Mouse (Mus musculus) hindbrain, embryonic 11.5 days (tissue): ENCODE results near the gene Tmem128. TPM values are rescaled to one million over a fixed set of nuclear protein-coding genes. Genes with fewer than 3 reads are reported as not detected.

Experiments used
- ATAC-seq: fragments of 200-750 bp; cut with Nextera tagmentation; 2 replicates; pipeline ENCODE4 v1.8.0; 2017; ENCODE audit warnings: mild to moderate bottlenecking, moderate TSS enrichment, moderate library complexity; ENCODE audit not compliant: low FRiP score
- DNase-seq: peaks from one replicate; pipeline ENCODE4 v3.0.0-alpha.2; 2015; ENCODE audit warnings: low spot score
- H3K27ac ChIP-seq: fragments of 300-500 bp; sonication (generic); 2 replicates; pipeline ENCODE4 v1.5.1; 2014; ENCODE audit warnings: mild to moderate bottlenecking, low read depth, low read length
- H3K27me3 ChIP-seq: fragments of 300-500 bp; sonication (generic); 2 replicates; pipeline ENCODE4 v1.6.1; 2014; ENCODE audit warnings: mild to moderate bottlenecking, low read length, moderate library complexity, mixed read lengths; ENCODE audit not compliant: control insufficient read depth, insufficient read depth
- H3K36me3 ChIP-seq: fragments of 300-500 bp; sonication (generic); 2 replicates; pipeline ENCODE4 v1.6.1; 2014; ENCODE audit warnings: mild to moderate bottlenecking, low read length, moderate library complexity, mixed read lengths; ENCODE audit not compliant: control insufficient read depth, insufficient read depth
- H3K4me1 ChIP-seq: fragments of 300-500 bp; sonication (generic); replicated peaks from 2 replicates; pipeline ENCODE4 v1.6.1; 2014; ENCODE audit warnings: low read length, mixed read lengths; ENCODE audit not compliant: control insufficient read depth, insufficient read depth
- H3K4me2 ChIP-seq: fragments of 300-500 bp; sonication (generic); replicated peaks from 2 replicates; pipeline ENCODE4 v1.6.1; 2014; ENCODE audit warnings: mild to moderate bottlenecking, low read depth, low read length
- H3K4me3 ChIP-seq: fragments of 300-500 bp; sonication (generic); 2 replicates; pipeline ENCODE4 v1.5.1; 2014; ENCODE audit warnings: low read depth, low read length
- H3K9ac ChIP-seq: fragments of 300-500 bp; sonication (generic); 2 replicates; pipeline ENCODE4 v1.6.1; 2014; ENCODE audit warnings: low read depth, low read length
- H3K9me3 ChIP-seq: fragments of 300-500 bp; sonication (generic); 2 replicates; pipeline ENCODE4 v1.6.1; 2016; ENCODE audit warnings: low read length; ENCODE audit not compliant: control insufficient read depth
- WGBS: fragments of 180-500 bp; shearing (Covaris S2); extraction: QIAGEN DNeasy Blood & Tissue Kit; methylation state at CpG from one replicate; pipeline ENCODE4 v1.1.7; 2014; 5-methylcytosine and 5-hydroxymethylcytosine counted together
- polyA plus RNA-seq: library from polyadenylated mRNA; unstranded; fragments of >200 nt; fragmentation: Nextera tagmentation; extraction: Ambion mirVana; gene quantifications from 2 replicates; pipeline ENCODE4 v1.2.1, GENCODE M21; 2014

Gene Tmem128
- polyA plus RNA-seq, result 105 TPM in 2 replicates

DNA sequence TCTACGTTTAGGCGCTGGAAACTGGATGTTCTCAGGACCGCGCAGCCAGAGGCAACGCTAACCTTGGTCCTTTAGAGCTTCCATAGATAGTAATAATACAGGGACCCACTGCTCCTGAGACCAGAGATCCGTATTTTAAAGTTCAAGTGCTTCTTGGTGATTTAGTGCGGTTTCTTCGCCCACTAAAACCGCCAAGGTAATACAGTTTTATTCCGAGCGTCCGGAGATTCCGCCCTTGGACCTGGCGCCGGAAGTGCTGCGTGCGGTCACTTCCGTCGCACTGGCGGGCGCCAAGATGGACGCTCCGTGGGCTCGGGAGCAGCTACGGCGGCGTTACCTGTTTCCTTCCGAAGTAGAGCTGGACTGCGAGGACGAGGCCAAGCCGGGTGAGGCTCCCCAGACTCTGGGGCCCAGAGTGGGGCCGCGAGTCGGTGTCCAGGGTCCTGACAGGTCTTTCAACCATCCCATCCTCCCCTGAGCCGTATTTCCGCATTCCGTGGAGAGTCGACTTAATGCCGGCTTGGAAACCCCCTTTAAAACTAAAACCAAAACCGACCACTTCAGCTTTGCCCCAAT lies at the start of gene Tmem128:
Tmem128 (plus strand) TSS at position 79 of the 576 bp plus-strand sequence.
- H3K9ac ChIP-seq, result peak within 1 kb of the TSS; percentile 90
- peak within 1 kb of the TSS; percentile 75 for H3K4me3 ChIP-seq
- no peaks in the 10 kb centered on the region for H3K4me1 ChIP-seq
- ATAC-seq, result peak; percentile 73
- peak within 1 kb of the TSS; percentile 62; the same call in 1 of the 2 replicates for H3K27ac ChIP-seq
- H3K27me3 ChIP-seq, result no peaks in the 10 kb centered on the region
- H3K4me2 ChIP-seq, result peak within 1 kb of the TSS; percentile 88
- H3K9me3 ChIP-seq, result no peaks in the 10 kb centered on the region
- peak; percentile 82 for DNase-seq
- WGBS, result under 1% methylated on average over 40 of the region's 40 CpGs
- H3K36me3 ChIP-seq, result no peaks in the 10 kb centered on the region

DNA sequence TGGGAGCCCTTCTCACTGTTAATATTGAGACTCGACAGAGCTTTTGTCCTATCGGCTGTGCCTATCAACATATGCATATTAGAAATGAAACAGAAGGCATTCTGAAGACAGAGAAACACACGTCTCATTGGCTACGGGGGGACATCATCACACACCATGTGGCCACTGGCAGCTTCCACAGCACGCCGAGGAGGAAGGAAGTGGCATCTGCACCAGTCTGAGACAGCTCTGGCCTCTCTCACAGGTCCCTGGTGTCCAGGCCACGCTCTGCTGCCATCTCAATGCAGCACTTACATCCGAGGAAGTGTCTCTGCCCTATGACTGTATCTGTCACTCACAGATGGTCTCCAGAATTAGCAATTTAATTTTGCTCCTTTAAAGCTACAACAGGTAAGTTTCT lies 48.3 kb upstream of the Tmem128 start:
- DNase-seq, result no peak
- no peak overlapping the region for H3K4me3 ChIP-seq
- H3K27me3 ChIP-seq, result no peaks in the 10 kb centered on the region
- H3K36me3 ChIP-seq, result 0 out of 2 replicates have a peak, but pooled peaks cover 5% of the 10 kb centered on the region
- no peak overlapping the region for H3K27ac ChIP-seq
- WGBS, result 90% methylated on average over 8 of the region's 8 CpGs
- no peaks in the 10 kb centered on the region for H3K9me3 ChIP-seq
- H3K4me1 ChIP-seq, result no peaks in the 10 kb centered on the region
- no peak overlapping the region for H3K9ac ChIP-seq
- ATAC-seq, result no peak
- no peak overlapping the region for H3K4me2 ChIP-seq

- Histone ChIP-seq H3K27ac (no peak overlapping the region), H3K4me2 (no peak overlapping the region), H3K9me3 (no peaks in the 10 kb centered on the region), H3K4me3 (no peak overlapping the region), H3K36me3 (0 out of 2 replicates have a peak, but pooled peaks cover 5% of the 10 kb centered on the region), H3K9ac (no peak overlapping the region), H3K27me3 (no peaks in the 10 kb centered on the region), H3K4me1 (no peaks in the 10 kb centered on the region)
- no peak for ATAC-seq
- WGBS, result 71% methylated on average over 6 of the region's 6 CpGs
- no peak for DNase-seq
Measured at GRCm38 (mm10) chr5:38213009-38213408, 47.0 kb upstream of the Tmem128 start.

DNA sequence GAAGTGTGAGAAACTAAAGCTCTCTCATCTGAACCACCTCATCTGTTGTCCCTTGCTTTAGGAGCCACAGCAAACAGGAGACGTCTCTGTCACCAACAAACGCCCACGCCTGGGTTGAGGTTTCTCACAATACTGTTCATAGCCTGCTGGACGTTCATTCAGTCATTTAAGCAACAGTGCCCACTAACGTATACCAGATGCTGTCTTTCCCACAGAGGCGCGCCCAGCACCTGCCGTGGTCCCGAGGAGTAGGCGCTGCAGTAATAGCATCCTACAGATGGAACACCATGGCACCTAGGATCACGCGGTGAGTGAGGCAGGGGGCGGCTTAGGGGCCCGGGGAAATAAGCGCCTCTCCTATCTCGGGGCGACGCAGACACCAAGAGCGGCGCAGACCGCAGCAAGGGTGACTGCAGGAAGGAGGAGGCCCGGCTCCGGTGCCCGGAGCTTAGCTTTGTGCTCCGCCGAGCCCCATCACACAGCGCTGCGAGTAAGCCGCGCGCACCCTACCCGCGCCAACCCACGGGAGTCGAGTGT lies 40.1 kb upstream of the Tmem128 start:
- under 1% methylated on average over 35 of the region's 35 CpGs for WGBS
- peak overlapping the region; percentile 92 for H3K4me3 ChIP-seq
- DNase-seq, result no peak
- no peaks in the 10 kb centered on the region for H3K36me3 ChIP-seq
- peak overlapping the region; percentile 84 for H3K9ac ChIP-seq
- H3K27me3 ChIP-seq, result no peaks in the 10 kb centered on the region
- no peak; the same call in none of the 2 replicates for ATAC-seq
- H3K4me2 ChIP-seq, result peak overlapping the region; percentile 80
- H3K4me1 ChIP-seq, result peaks cover 4% of the 10 kb centered on the region; the same call in 1 of the 2 replicates
- H3K9me3 ChIP-seq, result no peaks in the 10 kb centered on the region
- H3K27ac ChIP-seq, result peak overlapping the region; percentile 58

GRCm38 (mm10) chr5:38220328-38220912 lies 39.6 kb upstream of the Tmem128 start, which contains the start of the genes Zbtb49 and Lyar:
Zbtb49 (minus strand) TSS chr5:38220457.
Lyar (plus strand) TSS chr5:38220470.
- Histone ChIP-seq H3K9me3 (no peaks in the 10 kb centered on the region), H3K36me3 (no peaks in the 10 kb centered on the region), H3K27me3 (no peaks in the 10 kb centered on the region), H3K4me2 (peak within 1 kb of the TSS; percentile 80), H3K4me1 (peaks cover 4% of the 10 kb centered on the region; the same call in 1 of the 2 replicates), H3K9ac (peak within 1 kb of the TSS; percentile 84), H3K27ac (peak within 1 kb of the TSS; percentile 58), H3K4me3 (peak within 1 kb of the TSS; percentile 92)
- peak; percentile 97 for DNase-seq
- peak; percentile 93 for ATAC-seq
- under 1% methylated on average over 50 of the region's 55 CpGs for WGBS

GRCm38 (mm10) chr5:38235422-38235821 lies 24.6 kb upstream of the Tmem128 start:
- WGBS, result 68% methylated on average over 4 of the region's 4 CpGs
- no peak overlapping the region for H3K4me2 ChIP-seq
- no peaks in the 10 kb centered on the region for H3K4me1 ChIP-seq
- no peak overlapping the region for H3K4me3 ChIP-seq
- no peaks in the 10 kb centered on the region; the same call in 1 of the 2 replicates for H3K27me3 ChIP-seq
- DNase-seq (peak; percentile 71), ATAC-seq (no peak)
- no peak overlapping the region for H3K9ac ChIP-seq
- H3K27ac ChIP-seq, result no peak overlapping the region
- H3K36me3 ChIP-seq, result peaks cover 3% of the 10 kb centered on the region; the same call in 1 of the 2 replicates
- no peaks in the 10 kb centered on the region for H3K9me3 ChIP-seq

DNA sequence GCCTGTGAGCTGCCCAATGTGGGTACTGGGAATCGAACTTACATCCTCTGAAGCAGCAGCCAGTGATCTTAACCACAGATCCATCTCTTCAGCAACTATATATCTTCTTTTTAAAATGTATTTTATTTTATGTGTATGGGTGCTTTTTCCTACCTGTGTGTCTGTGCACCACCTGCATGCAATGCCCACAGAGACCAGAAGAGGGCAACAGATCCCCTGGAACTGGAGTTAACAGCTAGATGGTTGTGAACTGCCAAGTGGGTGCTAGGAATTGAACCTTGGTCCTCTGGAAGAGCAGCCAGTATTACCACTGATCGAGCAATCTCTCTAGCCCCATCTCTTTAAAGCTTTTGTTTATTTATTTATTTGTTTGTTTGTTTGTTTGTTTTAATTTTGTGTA lies 23.4 kb upstream of the Tmem128 start:
- H3K4me3 ChIP-seq, result no peak overlapping the region
- no peak overlapping the region for H3K4me2 ChIP-seq
- H3K4me1 ChIP-seq, result no peaks in the 10 kb centered on the region; the same call in 1 of the 2 replicates
- 89% methylated on average over 2 of the region's 2 CpGs for WGBS
- peaks cover 3% of the 10 kb centered on the region; the same call in 1 of the 2 replicates for H3K36me3 ChIP-seq
- no peak for DNase-seq
- H3K27ac ChIP-seq, result no peak overlapping the region
- no peaks in the 10 kb centered on the region; the same call in 1 of the 2 replicates for H3K27me3 ChIP-seq
- H3K9ac ChIP-seq, result no peak overlapping the region
- no peak for ATAC-seq
- H3K9me3 ChIP-seq, result no peaks in the 10 kb centered on the region

DNA sequence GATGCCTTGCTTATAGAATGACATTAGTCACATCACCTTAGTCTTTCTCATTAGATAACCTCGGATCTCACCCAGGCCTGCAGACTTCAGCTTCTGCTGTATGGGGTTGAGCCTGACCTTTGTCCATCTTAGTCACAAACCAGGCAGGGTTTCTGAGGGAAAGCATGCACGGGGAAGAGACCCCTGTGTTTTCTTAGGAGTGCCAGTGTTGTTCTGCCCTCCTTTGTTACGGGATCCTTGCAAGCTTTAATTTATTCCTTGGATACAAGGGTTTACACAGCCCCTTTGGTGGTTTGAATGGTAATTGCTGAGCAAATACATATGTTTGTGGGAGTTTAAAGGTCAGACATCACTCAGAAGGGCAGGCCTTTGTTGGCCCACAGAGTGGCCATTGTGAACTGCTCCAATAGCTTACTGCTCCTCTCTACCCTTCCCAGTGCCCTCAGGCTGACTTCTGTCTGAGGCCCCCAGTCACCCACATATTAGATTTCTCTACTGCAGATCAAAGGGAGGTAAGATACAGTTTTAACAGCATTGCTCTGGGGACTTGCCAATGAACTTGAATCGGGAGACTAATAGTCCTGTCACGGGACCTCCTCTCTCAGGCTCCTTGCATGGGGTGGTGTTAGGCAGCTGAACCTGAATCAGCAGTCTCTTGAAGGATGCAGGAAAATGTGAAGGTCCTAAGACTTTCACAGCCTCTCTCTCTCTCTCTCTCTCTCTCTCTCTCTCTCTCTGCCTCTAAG lies 19.1 kb upstream of the Tmem128 start:
- ATAC-seq (peak; percentile 84), DNase-seq (peak; percentile 47)
- H3K9me3 ChIP-seq, result no peaks in the 10 kb centered on the region
- WGBS, result 16% methylated on average over 5 of the region's 5 CpGs
- no peaks in the 10 kb centered on the region for H3K36me3 ChIP-seq
- no peak overlapping the region for H3K4me3 ChIP-seq
- H3K9ac ChIP-seq, result no peak overlapping the region
- no peak overlapping the region for H3K4me2 ChIP-seq
- peak overlapping the region; percentile 27; the same call in 1 of the 2 replicates for H3K27ac ChIP-seq
- H3K27me3 ChIP-seq, result no peaks in the 10 kb centered on the region; the same call in 1 of the 2 replicates
- H3K4me1 ChIP-seq, result no peaks in the 10 kb centered on the region; the same call in 1 of the 2 replicates
